Mouse (Mus musculus): ENCODE measurements around the gene Tac2. TPM values are rescaled to one million over a fixed set of nuclear protein-coding genes. Genes with fewer than 3 reads are reported as not detected.

Gene Tac2
- polyA plus RNA-seq, 2 experiments, result 0.44 to 15.2 TPM

DNA sequence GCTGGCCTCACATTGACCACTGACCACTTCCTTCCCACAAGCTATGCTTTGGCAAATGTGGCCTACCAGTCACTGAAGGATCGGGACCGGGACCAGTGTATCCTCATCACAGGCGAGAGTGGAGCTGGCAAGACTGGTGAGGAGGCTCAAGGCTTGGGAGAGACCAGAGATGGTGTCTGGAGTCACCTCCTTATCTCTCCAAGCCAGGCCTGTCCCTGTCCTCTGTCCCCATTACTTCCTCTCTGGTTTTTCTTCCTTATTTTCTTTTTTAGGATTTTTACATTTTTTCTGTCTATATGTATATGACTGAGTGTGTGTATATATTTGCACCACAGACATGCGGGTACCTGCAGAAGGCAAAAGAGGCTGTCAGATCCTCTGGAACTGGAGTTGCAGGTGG lies 18.5 kb upstream of the Tac2 start:
- no peak overlapping the region for H3K27ac ChIP-seq (replicated peaks; ENCODE audit: low read depth, low read length)
- ATAC-seq (ENCODE audit: low FRiP score, low read depth) (no peak), DNase-seq (ENCODE audit: low spot score) (no peak)
- H3K27me3 ChIP-seq (ENCODE audit: control insufficient read depth, insufficient read depth, low read length), result no peaks in the 10 kb centered on the region
- no peak for TF ChIP-seq POLR2A (IDR thresholded peaks at IDR 0.05; ENCODE audit: borderline replicate concordance, extremely low read depth, insufficient read depth, insufficient read length)
- no peak overlapping the region for H3K9ac ChIP-seq (ENCODE audit: low read depth, low read length, severe bottlenecking)
- WGBS, result 91% methylated on average over 4 of the region's 4 CpGs
- H3K4me1 ChIP-seq (ENCODE audit: control insufficient read depth, insufficient read depth, low read length), result no peaks in the 10 kb centered on the region
- H3K9me3 ChIP-seq (ENCODE audit: control insufficient read depth, low read length), result no peaks in the 10 kb centered on the region
- no peak overlapping the region for H3K4me2 ChIP-seq (replicated peaks; ENCODE audit: low read depth, low read length, severe bottlenecking)
- no peaks in the 10 kb centered on the region for H3K36me3 ChIP-seq (ENCODE audit: control insufficient read depth, insufficient read depth, low read length)
- H3K4me3 ChIP-seq (replicated peaks; ENCODE audit: low read length), result no peak overlapping the region

DNA sequence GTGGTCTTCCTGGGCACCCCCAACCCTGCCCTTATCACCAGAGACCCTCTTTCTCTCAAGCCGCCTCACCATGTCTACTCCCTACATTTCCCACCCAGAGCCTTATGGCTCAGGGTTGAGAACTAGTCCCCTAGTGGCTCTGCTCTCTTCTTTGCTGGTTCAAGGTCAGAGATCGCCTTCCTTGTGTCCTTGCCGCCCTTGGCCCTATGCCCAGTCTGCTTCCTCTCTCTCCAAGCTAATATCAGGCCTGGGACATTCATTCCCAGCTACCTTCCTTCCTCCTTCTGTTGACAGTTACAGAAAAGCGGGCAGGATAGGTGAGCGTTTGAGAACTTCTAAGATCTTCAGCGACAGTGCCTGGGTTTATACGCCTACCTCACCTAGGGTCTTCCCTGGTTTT lies 16.6 kb upstream of the Tac2 start:
- TF ChIP-seq POLR2A (IDR thresholded peaks at IDR 0.05; ENCODE audit: borderline replicate concordance, extremely low read depth, insufficient read depth, insufficient read length), result no peak
- Histone ChIP-seq H3K27ac (replicated peaks; ENCODE audit: low read depth, low read length) (no peak overlapping the region), H3K4me2 (replicated peaks; ENCODE audit: low read depth, low read length, severe bottlenecking) (no peak overlapping the region), H3K36me3 (ENCODE audit: control insufficient read depth, insufficient read depth, low read length) (no peaks in the 10 kb centered on the region), H3K4me3 (replicated peaks; ENCODE audit: low read length) (no peak overlapping the region), H3K27me3 (ENCODE audit: control insufficient read depth, insufficient read depth, low read length) (no peaks in the 10 kb centered on the region), H3K9ac (ENCODE audit: low read depth, low read length, severe bottlenecking) (no peak overlapping the region), H3K9me3 (ENCODE audit: control insufficient read depth, low read length) (no peaks in the 10 kb centered on the region), H3K4me1 (ENCODE audit: control insufficient read depth, insufficient read depth, low read length) (no peaks in the 10 kb centered on the region)
- 78% methylated on average over 7 of the region's 7 CpGs for WGBS
- DNase-seq (ENCODE audit: low spot score) (no peak), ATAC-seq (ENCODE audit: low FRiP score, low read depth) (no peak)

DNA sequence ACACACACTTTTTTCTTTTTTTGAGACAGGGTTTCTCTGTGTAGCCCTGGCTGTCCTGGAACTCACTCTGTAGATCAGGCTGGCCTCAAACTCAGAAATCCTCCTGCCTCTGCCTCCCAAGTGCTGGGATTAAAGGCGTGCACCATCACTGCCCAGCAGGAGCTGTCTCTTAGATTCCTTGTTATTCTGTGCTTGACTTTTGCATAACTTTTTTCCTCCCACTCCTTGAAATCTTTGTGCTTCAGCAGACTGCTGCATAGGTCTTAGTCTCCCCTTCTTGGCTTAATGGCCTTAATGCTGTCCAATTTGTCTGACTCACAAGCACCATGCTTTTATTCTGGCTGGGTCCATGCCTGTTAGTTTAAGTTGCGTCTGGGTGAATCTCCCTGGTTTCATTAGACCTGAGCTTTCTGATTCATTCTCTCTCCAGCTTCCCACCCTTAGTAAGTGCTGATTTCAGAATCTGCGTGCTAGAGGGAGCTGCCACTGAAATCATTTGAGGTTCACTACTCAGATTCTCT lies 15.4 kb upstream of the Tac2 start:
- Histone ChIP-seq H3K9me3 (ENCODE audit: control insufficient read depth, low read length) (no peaks in the 10 kb centered on the region), H3K4me2 (replicated peaks; ENCODE audit: low read depth, low read length, severe bottlenecking) (no peak overlapping the region), H3K36me3 (ENCODE audit: control insufficient read depth, insufficient read depth, low read length) (no peaks in the 10 kb centered on the region), H3K27me3 (ENCODE audit: control insufficient read depth, insufficient read depth, low read length) (no peaks in the 10 kb centered on the region), H3K9ac (ENCODE audit: low read depth, low read length, severe bottlenecking) (no peak overlapping the region), H3K4me1 (ENCODE audit: control insufficient read depth, insufficient read depth, low read length) (no peaks in the 10 kb centered on the region; the same call in 1 of the 2 replicates), H3K27ac (replicated peaks; ENCODE audit: low read depth, low read length) (no peak overlapping the region), H3K4me3 (replicated peaks; ENCODE audit: low read length) (no peak overlapping the region)
- WGBS, result 83% methylated on average over 3 of the region's 3 CpGs
- ATAC-seq (ENCODE audit: low FRiP score, low read depth) (no peak), DNase-seq (ENCODE audit: low spot score) (no peak)
- TF ChIP-seq POLR2A (IDR thresholded peaks at IDR 0.05; ENCODE audit: borderline replicate concordance, extremely low read depth, insufficient read depth, insufficient read length), result no peak

DNA sequence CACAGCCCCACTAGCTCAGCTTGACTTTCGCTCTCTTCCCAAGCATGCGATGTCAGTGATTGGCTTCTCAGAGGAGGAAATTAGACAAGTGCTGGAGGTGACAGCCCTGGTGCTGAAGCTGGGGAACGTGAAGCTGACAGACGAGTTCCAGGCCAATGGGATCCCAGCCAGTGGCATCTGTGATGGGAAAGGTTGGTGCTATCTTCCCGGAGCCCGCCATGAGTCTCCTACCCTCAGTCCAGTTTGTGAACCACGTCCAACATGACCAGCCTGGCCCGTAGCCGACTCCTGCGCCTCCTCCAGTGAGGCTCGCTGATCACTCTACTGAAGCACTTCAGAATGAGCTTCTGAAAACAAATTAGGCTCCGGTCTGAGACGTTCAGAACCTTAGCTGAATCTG lies 13.9 kb upstream of the Tac2 start:
- 80% methylated on average over 13 of the region's 13 CpGs for WGBS

DNA sequence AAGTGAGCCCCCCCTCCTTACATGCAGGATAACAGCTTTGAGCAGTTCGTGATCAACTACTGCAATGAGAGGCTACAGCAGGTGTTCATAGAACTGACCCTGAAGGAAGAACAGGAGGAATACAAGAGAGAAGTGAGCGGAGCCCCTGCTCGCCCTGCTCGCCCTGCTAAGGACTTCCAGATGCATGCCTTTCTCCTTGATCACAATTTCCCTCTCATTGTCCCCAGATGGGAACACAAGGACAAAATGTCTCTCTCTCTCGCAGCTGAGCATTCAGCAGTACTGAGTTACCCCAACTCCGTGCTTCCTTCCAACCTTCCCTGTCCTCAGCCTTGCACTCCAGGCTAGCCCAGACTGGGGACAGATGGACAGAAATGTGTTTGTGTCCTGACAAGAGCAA lies 11.5 kb upstream of the Tac2 start:
- H3K27ac ChIP-seq (replicated peaks; ENCODE audit: low read depth, low read length), result no peak overlapping the region
- H3K9ac ChIP-seq (ENCODE audit: low read depth, low read length, severe bottlenecking), result no peak overlapping the region
- no peaks in the 10 kb centered on the region for H3K36me3 ChIP-seq (ENCODE audit: control insufficient read depth, insufficient read depth, low read length)
- H3K4me3 ChIP-seq (replicated peaks; ENCODE audit: low read length), result no peak overlapping the region
- no peak overlapping the region for H3K4me2 ChIP-seq (replicated peaks; ENCODE audit: low read depth, low read length, severe bottlenecking)
- no peaks in the 10 kb centered on the region; the same call in 1 of the 2 replicates for H3K4me1 ChIP-seq (ENCODE audit: control insufficient read depth, insufficient read depth, low read length)
- ATAC-seq (ENCODE audit: low FRiP score, low read depth) (no peak), DNase-seq (ENCODE audit: low spot score) (no peak)
- TF ChIP-seq POLR2A (IDR thresholded peaks at IDR 0.05; ENCODE audit: borderline replicate concordance, extremely low read depth, insufficient read depth, insufficient read length), result no peak
- 49% methylated on average over 6 of the region's 6 CpGs for WGBS
- no peaks in the 10 kb centered on the region for H3K27me3 ChIP-seq (ENCODE audit: control insufficient read depth, insufficient read depth, low read length)
- no peaks in the 10 kb centered on the region for H3K9me3 ChIP-seq (ENCODE audit: control insufficient read depth, low read length)

More for the DNA sequence above, 13.9 kb upstream of the Tac2 start:
- Histone ChIP-seq H3K9me3 (ENCODE audit: control insufficient read depth, low read length) (no peaks in the 10 kb centered on the region), H3K4me1 (ENCODE audit: control insufficient read depth, insufficient read depth, low read length) (no peaks in the 10 kb centered on the region; the same call in 1 of the 2 replicates), H3K4me3 (replicated peaks; ENCODE audit: low read length) (no peak overlapping the region), H3K9ac (ENCODE audit: low read depth, low read length, severe bottlenecking) (no peak overlapping the region), H3K27ac (replicated peaks; ENCODE audit: low read depth, low read length) (no peak overlapping the region), H3K4me2 (replicated peaks; ENCODE audit: low read depth, low read length, severe bottlenecking) (no peak overlapping the region), H3K36me3 (ENCODE audit: control insufficient read depth, insufficient read depth, low read length) (no peaks in the 10 kb centered on the region), H3K27me3 (ENCODE audit: control insufficient read depth, insufficient read depth, low read length) (no peaks in the 10 kb centered on the region)
- no peak for TF ChIP-seq POLR2A (IDR thresholded peaks at IDR 0.05; ENCODE audit: borderline replicate concordance, extremely low read depth, insufficient read depth, insufficient read length)
- DNase-seq (ENCODE audit: low spot score) (no peak), ATAC-seq (ENCODE audit: low FRiP score, low read depth) (no peak)
